Mouse (Mus musculus) macrophage (primary cell): ENCODE data around the gene Cd80. TPM values are rescaled to one million over a fixed set of nuclear protein-coding genes. Genes with fewer than 3 reads are reported as not detected.
"Not testable (repeated sequence)": the region's sequence is repeated elsewhere in the genome, so short reads cannot be mapped to it uniquely, and the experiment has no call there.

Experiments used
- H3K27ac ChIP-seq: fragments of 350-480 bp; formaldehyde crosslinking; 2 replicates; pipeline ENCODE4 v1.9.0; 2021
- H3K36me3 ChIP-seq: fragments of 350-480 bp; formaldehyde crosslinking; 2 replicates; pipeline ENCODE4 v1.9.0; 2021; ENCODE audit errors: inconsistent target
- H3K4me3 ChIP-seq: fragments of 350-480 bp; formaldehyde crosslinking; 2 replicates; pipeline ENCODE4 v1.9.0; 2021; ENCODE audit errors: inconsistent target
- H3K79me2 ChIP-seq: fragments of 350-480 bp; formaldehyde crosslinking; 2 replicates; pipeline ENCODE4 v1.9.0; 2021; ENCODE audit errors: inconsistent target
- WGBS: methylation state at CpG from one replicate; pipeline ENCODE4 v1.1.7; 2026; ENCODE audit warnings: inconsistent platforms; ENCODE audit not compliant: missing documents; 5-methylcytosine and 5-hydroxymethylcytosine counted together
- polyA plus RNA-seq: library from polyadenylated mRNA; stranded (reverse); fragments of 250-400 nt; gene quantifications from 3 replicates; pipeline ENCODE4 v1.2.4, GENCODE M21; 2018; ENCODE audit warnings: inconsistent platforms

Gene Cd80
- polyA plus RNA-seq, 1 experiment from 2014 or later, result 10.3 TPM

DNA sequence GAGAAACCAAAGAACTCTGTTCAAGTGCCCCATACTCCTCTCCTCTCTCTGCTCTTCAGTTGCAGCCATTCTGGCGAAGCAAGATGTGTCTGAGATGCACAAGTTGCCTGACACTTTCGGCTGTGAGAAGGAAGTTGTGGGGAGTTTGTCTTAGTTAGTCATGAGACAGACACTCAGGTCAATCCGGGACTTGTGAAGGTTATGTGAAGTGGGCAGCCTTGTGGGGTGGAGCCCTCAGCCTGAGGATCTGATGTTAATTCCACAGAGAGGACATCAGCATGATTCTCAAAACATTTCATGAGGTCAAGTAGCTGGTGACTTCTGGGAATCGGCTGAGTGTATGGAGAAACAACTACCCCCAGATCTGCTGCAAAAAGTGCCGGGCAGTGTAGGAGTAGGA is 13.8 kb upstream of the Cd80 start:
- 67% methylated on average over 5 of the region's 5 CpGs for WGBS

DNA sequence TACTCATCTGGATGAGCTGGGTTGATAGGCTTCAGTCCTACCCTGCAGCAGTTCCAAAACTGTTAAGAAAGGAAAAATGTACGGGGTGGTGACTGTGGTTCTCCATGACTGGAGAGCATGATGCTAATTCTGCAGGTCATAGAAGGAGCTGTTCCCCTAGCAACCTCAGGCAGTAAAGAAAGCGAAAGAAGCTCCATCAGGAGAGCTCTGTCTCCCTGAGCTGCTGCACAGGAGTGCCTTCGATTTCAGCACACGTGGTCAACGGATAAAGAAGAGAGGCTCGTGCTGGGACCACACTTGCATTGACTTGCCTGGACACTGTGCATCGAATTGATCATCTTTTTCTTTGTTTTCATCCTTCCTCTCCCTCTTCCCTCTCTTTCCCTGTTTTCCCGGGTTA is 13.1 kb upstream of the Cd80 start:
- Histone ChIP-seq H3K36me3 (peaks cover 23% of the 10 kb centered on the region), H3K27ac (no peak overlapping the region), H3K79me2 (no peaks in the 10 kb centered on the region), H3K4me3 (no peak overlapping the region)
- WGBS, result 80% methylated on average over 8 of the region's 8 CpGs

More for the DNA sequence above, 13.8 kb upstream of the Cd80 start:
- no peaks in the 10 kb centered on the region for H3K79me2 ChIP-seq
- peaks cover 17% of the 10 kb centered on the region for H3K36me3 ChIP-seq
- no peak overlapping the region for H3K4me3 ChIP-seq
- H3K27ac ChIP-seq, result no peak overlapping the region

DNA sequence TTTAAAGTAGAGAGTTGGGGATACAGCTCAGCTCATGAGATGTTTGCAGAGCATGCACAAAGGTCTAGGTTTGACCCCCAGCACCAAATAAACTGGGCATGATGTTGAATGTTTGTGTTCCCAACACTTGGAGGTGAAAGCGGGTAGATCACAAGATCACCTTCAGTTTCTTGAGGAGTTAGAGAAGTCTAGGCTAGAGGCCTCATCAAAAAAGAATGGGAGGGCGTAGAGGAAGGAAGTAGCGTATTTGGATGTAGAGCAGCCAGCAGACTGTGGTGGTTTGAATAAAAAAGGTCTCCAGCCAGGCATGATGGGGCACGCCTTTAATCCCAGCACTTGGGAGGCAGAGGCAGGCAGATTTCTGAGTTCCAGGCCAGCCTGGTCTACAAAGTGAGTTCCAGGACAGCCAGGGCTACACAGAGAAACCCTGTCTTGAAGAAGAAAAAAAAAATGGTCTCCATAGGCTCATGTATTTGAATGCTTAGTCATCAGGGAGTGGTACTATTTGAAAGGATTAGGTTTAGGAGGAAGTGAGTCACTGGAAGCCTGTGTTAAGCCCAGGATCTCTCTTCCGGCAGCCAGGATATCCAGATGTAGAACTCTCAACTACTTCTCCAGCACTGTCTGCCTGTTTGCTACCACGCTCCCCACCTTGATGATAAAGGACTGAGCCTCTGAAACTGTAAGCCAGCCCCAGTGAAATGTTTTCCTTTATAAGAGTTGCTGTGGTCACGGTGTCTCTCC is 11.5 kb upstream of the Cd80 start:
- H3K79me2 ChIP-seq, result peaks cover 2% of the 10 kb centered on the region; the same call in 1 of the 2 replicates
- no peak overlapping the region for H3K4me3 ChIP-seq
- H3K27ac ChIP-seq, result no peak overlapping the region
- WGBS, result 92% methylated on average over 7 of the region's 7 CpGs
- H3K36me3 ChIP-seq, result peaks cover 40% of the 10 kb centered on the region

DNA sequence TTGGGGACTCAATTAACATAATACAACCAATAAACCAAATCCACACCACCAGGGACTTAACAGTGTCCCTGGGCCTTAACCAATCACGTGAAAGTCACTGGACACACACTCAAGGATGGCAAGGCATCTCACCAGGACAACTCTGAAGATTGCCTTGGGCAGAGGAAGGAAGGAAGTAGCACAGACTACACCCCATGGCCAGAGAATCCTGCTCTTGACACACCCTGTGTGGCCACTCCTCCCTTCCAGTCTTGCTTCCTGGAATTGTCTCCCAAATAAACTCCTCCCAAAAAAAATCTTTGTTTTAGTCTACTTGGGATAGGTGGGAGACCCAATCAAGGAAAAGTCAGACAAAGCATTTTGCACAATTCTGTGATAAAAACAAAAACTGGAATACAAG is 10.3 kb upstream of the Cd80 start:
- no peak overlapping the region for H3K4me3 ChIP-seq
- no peak overlapping the region for H3K27ac ChIP-seq
- H3K36me3 ChIP-seq, result peaks cover 52% of the 10 kb centered on the region
- H3K79me2 ChIP-seq, result peaks cover 11% of the 10 kb centered on the region; the same call in 1 of the 2 replicates
- WGBS, result 100% methylated on average over 1 of the region's 1 CpGs

DNA sequence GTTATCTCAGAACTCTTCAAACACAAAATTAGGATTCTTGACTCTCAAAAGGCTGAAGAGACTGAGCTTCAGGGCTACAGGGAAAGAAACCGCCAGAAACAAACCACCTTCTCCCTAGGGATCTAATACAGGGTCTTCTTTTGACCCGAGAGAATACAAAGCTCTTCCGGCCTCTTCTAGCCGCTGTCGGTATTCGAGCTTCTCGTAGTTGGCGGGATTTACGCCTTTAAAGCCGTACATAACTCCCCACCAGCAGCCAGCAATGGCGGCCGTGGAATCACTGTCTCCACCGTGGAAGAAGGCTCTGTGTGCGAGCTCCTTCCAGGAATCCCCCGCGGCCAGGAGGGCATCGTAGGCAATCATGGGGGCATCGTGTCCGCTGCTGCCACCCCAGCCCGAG is 9.8 kb upstream of the Cd80 start:
- no peak overlapping the region for H3K4me3 ChIP-seq
- WGBS, result 94% methylated on average over 20 of the region's 20 CpGs
- H3K36me3 ChIP-seq, result peaks cover 55% of the 10 kb centered on the region

GRCm38 (mm10) chr16:38446141-38446540 is 9.2 kb upstream of the Cd80 start:
- 96% methylated on average over 2 of the region's 2 CpGs for WGBS
- not testable (repeated sequence) for H3K4me3 ChIP-seq, H3K27ac ChIP-seq
- peaks cover 55% of the 10 kb centered on the region for H3K36me3 ChIP-seq
- peaks cover 22% of the 10 kb centered on the region; the same call in 1 of the 2 replicates for H3K79me2 ChIP-seq

More for the DNA sequence above, 9.8 kb upstream of the Cd80 start:
- no peak overlapping the region for H3K27ac ChIP-seq
- peaks cover 16% of the 10 kb centered on the region; the same call in 1 of the 2 replicates for H3K79me2 ChIP-seq

DNA sequence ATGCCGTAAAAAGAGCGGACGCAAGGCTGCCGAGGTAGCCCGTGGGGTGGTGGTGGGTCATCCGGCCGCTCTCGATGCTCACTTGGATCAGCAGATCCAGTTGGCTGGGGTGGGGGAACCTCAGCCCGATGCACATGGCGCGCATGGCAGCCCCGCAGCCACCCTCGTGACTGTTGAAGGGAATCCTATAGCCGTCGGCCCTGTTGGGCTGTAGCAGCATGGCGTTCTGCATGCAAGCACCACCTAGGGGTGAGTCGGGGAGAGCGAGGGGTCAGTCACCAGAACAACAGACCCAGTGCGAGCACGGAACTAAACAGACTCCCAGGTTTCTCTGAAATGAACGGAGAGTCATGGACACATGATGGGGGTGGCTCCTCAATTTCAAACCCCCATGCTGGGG is 8.0 kb upstream of the Cd80 start:
- H3K36me3 ChIP-seq, result peaks cover 55% of the 10 kb centered on the region
- no peak overlapping the region for H3K27ac ChIP-seq
- 93% methylated on average over 20 of the region's 21 CpGs for WGBS
- H3K4me3 ChIP-seq, result no peak overlapping the region
- H3K79me2 ChIP-seq, result peaks cover 34% of the 10 kb centered on the region

- Histone ChIP-seq H3K4me3 (no peak overlapping the region), H3K36me3 (peaks cover 55% of the 10 kb centered on the region), H3K27ac (no peak overlapping the region), H3K79me2 (peaks cover 34% of the 10 kb centered on the region)
- WGBS, result 90% methylated on average over 12 of the region's 12 CpGs
Observed at GRCm38 (mm10) chr16:38448458-38448857, 6.9 kb upstream of the Cd80 start.

DNA sequence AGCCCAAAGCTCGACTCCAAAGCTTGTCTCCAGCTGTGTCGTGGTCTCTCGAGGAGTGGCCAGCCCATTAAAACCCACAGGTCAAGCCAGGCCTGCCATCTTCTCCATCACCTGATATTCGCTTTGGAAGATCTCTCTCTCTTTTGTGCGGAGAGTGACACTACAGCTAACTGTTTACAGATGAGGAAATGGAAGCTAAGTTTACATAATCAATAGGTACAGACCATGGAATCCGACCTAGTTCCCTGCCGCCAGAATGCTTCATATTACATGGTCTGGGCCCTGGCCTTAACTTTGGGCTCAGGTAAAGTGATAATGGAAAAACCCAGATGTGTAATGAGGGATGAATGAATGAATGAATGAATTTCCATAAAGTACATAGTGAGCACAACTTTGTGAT is 4.7 kb upstream of the Cd80 start:
- Histone ChIP-seq H3K4me3 (no peak overlapping the region), H3K36me3 (peaks cover 47% of the 10 kb centered on the region), H3K79me2 (peaks cover 34% of the 10 kb centered on the region), H3K27ac (no peak overlapping the region)
- WGBS, result 98% methylated on average over 6 of the region's 7 CpGs

DNA sequence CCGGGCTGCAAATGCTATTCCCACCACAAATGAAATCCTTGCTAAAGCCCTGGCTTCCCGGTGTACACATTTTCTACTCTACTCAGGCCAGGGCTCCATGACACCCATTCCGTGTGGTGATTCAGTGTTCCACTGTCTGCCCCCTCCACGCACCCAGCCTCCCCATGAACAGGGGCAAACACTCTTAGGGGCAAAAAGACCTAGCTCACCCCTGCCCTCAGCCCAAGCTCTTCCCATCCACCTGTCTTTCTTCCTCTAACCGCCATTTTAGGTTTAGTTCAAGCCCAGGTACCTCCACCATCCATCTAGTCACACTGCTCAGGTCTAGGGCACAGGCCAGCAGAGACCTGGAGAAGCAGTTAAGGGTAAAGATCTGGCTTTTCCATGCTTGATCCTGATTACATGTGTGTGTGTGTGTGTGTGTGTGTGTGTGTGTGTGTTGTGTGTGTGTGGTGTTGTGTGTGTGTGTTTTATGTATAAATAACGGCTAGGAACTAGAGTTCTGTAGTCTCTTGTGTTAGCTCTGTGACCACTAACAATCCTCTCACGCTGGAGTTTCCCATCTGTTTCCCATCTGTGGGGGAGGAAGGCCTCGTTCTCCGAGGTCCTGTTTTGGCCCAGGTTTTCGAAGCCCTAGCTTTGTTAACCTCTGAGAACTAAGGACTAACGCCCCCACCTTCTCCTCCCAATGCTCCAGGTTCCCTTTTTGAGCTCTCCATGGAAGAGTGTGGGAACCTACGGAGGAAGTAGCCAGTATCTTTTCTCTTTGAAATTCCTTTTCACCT is 3.7 kb upstream of the Cd80 start:
- H3K79me2 ChIP-seq, result peaks cover 34% of the 10 kb centered on the region
- H3K36me3 ChIP-seq, result peaks cover 38% of the 10 kb centered on the region
- peak overlapping the region; percentile 51 for H3K27ac ChIP-seq
- 46% methylated on average over 11 of the region's 12 CpGs for WGBS
- peak overlapping the region; percentile 88 for H3K4me3 ChIP-seq

DNA sequence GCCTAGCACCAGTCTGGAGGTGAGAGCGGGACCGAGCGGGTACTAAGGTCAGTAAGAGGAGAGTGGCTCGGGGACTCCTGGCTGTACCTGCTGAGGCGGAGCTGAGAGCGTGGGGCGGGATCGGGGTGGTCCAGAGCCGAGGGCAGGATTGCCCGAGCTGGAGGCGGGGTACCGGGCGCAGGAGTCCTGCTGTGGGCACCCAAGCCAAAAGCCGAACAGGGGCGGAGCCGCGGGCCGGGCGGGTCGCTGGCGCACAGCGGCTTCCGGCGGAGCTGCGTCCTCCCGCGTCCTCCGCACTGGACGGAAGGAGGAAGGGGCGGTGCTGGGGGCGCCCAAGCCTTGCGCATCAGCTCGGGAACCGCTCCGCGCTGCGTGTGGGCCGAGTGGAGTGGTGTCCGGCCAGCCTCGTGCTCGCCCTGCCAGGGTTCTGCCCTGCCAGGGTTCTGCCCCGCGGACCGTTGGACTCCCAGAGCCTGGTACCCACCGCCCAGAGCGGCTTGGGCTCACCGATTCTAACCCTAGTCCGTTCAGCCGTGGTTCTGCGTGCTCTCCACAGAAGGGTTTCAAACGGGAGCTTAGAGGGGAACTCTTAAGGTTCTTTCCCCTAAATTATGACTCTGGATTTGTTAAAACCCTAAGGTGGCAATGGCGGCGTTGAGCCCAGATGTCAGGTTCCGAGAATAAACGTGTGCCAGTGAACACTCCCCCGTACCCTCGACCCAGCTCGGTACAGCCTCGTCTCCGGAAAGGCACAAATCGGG is 2.7 kb upstream of the Cd80 start, which contains the start of gene Adprh:
TSS of gene Adprh (minus strand) at position 262 of the 761 bp plus-strand sequence.
- H3K36me3 ChIP-seq, result peaks cover 28% of the 10 kb centered on the region
- 2% methylated on average over 61 of the region's 61 CpGs for WGBS
- peak within 1 kb of the TSS; percentile 80 for H3K27ac ChIP-seq
- peaks cover 38% of the 10 kb centered on the region for H3K79me2 ChIP-seq
- H3K4me3 ChIP-seq, result peak within 1 kb of the TSS; percentile 88

DNA sequence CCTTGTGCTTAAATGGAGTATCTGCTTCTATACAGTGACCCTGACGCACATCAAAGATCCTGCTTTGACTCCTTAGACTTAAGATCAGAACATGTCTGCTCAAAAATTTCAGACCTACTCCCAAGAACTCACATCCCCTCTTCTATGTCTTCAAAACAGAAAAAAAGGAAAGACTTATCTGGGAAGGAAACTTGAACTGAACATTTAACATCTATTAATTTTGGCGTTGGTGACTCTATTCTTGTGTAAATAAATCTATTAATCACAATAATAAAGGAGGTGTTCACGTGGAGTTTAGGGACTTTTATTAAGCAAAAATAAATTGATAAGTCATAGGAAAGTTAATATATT is 2.2 kb upstream of the Cd80 start:
- Histone ChIP-seq H3K79me2 (peaks cover 43% of the 10 kb centered on the region), H3K27ac (peak overlapping the region; percentile 80), H3K4me3 (peak overlapping the region; percentile 56), H3K36me3 (peaks cover 22% of the 10 kb centered on the region)
- WGBS, result 42% methylated on average over 2 of the region's 3 CpGs

DNA sequence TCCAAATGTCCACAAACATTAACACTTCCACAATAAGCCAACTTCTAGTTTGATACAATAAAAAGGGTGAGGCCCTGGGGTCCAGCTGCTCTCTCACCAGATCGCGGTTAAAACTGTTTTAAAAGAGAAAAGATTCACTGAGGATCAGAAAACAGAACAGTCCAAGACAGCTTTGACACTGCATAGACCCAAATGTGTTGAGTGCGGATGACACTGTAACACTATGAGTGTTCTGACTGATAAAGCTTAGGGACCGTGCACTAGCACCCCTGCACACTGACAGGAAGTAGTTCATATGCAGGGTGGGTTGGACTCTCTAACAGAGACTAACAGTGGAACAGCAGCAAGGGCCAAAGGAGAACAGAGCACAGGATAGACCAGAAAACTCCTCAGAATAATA is 1.4 kb upstream of the Cd80 start:
- H3K79me2 ChIP-seq, result peaks cover 48% of the 10 kb centered on the region
- no peak overlapping the region for H3K4me3 ChIP-seq
- WGBS, result 90% methylated on average over 4 of the region's 4 CpGs

GRCm38 (mm10) chr16:38454533-38455254 is 667 bp upstream of the Cd80 start:
- H3K4me3 ChIP-seq, result no peak overlapping the region
- 90% methylated on average over 11 of the region's 11 CpGs for WGBS
- no peak overlapping the region for H3K27ac ChIP-seq
- peaks cover 7% of the 10 kb centered on the region; the same call in 1 of the 2 replicates for H3K36me3 ChIP-seq
- peaks cover 51% of the 10 kb centered on the region for H3K79me2 ChIP-seq

More for the DNA sequence above, 1.4 kb upstream of the Cd80 start:
- no peak overlapping the region for H3K27ac ChIP-seq
- peaks cover 15% of the 10 kb centered on the region; the same call in 1 of the 2 replicates for H3K36me3 ChIP-seq
